Mouse (Mus musculus): ENCODE measurements around the gene Ube2g2. TPM values are rescaled to one million over a fixed set of nuclear protein-coding genes. Genes with fewer than 3 reads are reported as not detected.

The Ube2g2 gene
- total and polyA plus RNA-seq, 3 experiments = 28.7 to 59.4 (median 40.8) TPM

- no peak overlapping the region for H3K27ac ChIP-seq (ENCODE audit: insufficient read depth, low read depth)
- peaks cover 3% of the 10 kb centered on the region for H3K9me3 ChIP-seq (replicated peaks; ENCODE audit: low read length)
- DNase-seq (ENCODE audit: extremely low read depth) = no peak
- H3K4me2 ChIP-seq (ENCODE audit: insufficient read depth, low read depth, poor library complexity, severe bottlenecking) = no peak overlapping the region
- no peak overlapping the region for H3K4me3 ChIP-seq (replicated peaks in 1 of 3; ENCODE audit: low read depth in 2 of 3, low read length in 2 of 3, poor library complexity in 1 of 3)
- H3K36me3 ChIP-seq (replicated peaks in 1 of 2; ENCODE audit: control insufficient read depth in 1 of 2, insufficient read depth in 1 of 2, low read length in 1 of 2) = no peaks in the 10 kb centered on the region
- peaks cover 13% of the 10 kb centered on the region for H3K27me3 ChIP-seq (replicated peaks)
- H3K4me1 ChIP-seq (ENCODE audit: control insufficient read depth in 1 of 2, insufficient read depth in 2 of 2) = peaks cover 33 to 83% of the 10 kb centered on the region in 2 experiments
- dilution Hi-C loops (cut with MboI; ENCODE audit: extremely low pct_ligation_motif_present, extremely low pct_unique_long_range_greater_than_20kb, low sequenced_read_pairs) = no loop called here
- no peaks in the 10 kb centered on the region for H3K79me2 ChIP-seq (replicated peaks; ENCODE audit: control insufficient read depth, extremely low read depth, insufficient read depth, poor library complexity, severe bottlenecking)
- H3K9ac ChIP-seq (ENCODE audit: insufficient read depth, low read depth) = no peak overlapping the region
- TF ChIP-seq TCF12 (IDR thresholded peaks at IDR 0.05; ENCODE audit: low read depth, low read length) (no peak), ZMIZ1 (IDR thresholded peaks at IDR 0.05; ENCODE audit: low read depth, low read length) (no peak), E2F4 (IDR thresholded peaks at IDR 0.05; ENCODE audit: insufficient replicate concordance, low read depth, low read length) (no peak), POLR2A (IDR thresholded peaks at IDR 0.05; ENCODE audit: low read depth, low read length) (no peak), EP300 (IDR thresholded peaks at IDR 0.05; ENCODE audit: low read length) (no peak), CHD2 (IDR thresholded peaks at IDR 0.05; ENCODE audit: low read length) (no peak), USF1 (IDR thresholded peaks at IDR 0.05; ENCODE audit: low read depth, low read length) (no peak), MAFK (IDR thresholded peaks at IDR 0.05; ENCODE audit: insufficient replicate concordance, low read length) (no peak), TBP (conservative IDR thresholded peaks at IDR 0.05; ENCODE audit: low read depth, low read length) (no peak), ETS1 (conservative IDR thresholded peaks at IDR 0.05; ENCODE audit: low read depth, low read length) (no peak), NELFE (IDR thresholded peaks at IDR 0.05; ENCODE audit: low read depth, low read length) (no peak), IRF4 (IDR thresholded peaks at IDR 0.05; ENCODE audit: low read depth, low read length) (no peak), MXI1 (IDR thresholded peaks at IDR 0.05; ENCODE audit: low read depth, low read length) (no peak)
- in situ Hi-C loops (cut with MboI; ENCODE audit: low pct_ligation_motif_present, low pct_unique_long_range_greater_than_20kb, low sequenced_read_pairs) = no loop called here
Measured at GRCm38 (mm10) chr10:77671519-77671918, 49.4 kb downstream of the Ube2g2 start.

- in situ Hi-C loops (cut with MboI; ENCODE audit: low pct_ligation_motif_present, low pct_unique_long_range_greater_than_20kb, low sequenced_read_pairs) (no loop called here), dilution Hi-C loops (cut with MboI; ENCODE audit: extremely low pct_ligation_motif_present, extremely low pct_unique_long_range_greater_than_20kb, low sequenced_read_pairs) (no loop called here)
- peak overlapping the region in 1 of 3 experiments; percentile 12 for H3K4me3 ChIP-seq (replicated peaks in 1 of 3; ENCODE audit: low read depth in 2 of 3, low read length in 2 of 3, poor library complexity in 1 of 3)
- peak; percentile 85 for DNase-seq (ENCODE audit: extremely low read depth)
- H3K4me1 ChIP-seq (ENCODE audit: control insufficient read depth in 1 of 2, insufficient read depth in 2 of 2) = peaks cover 35 to 80% of the 10 kb centered on the region in 2 experiments
- H3K36me3 ChIP-seq (replicated peaks in 1 of 2; ENCODE audit: control insufficient read depth in 1 of 2, insufficient read depth in 1 of 2, low read length in 1 of 2) = no peaks in the 10 kb centered on the region
- H3K79me2 ChIP-seq (replicated peaks; ENCODE audit: control insufficient read depth, extremely low read depth, insufficient read depth, poor library complexity, severe bottlenecking) = no peaks in the 10 kb centered on the region
- peak overlapping the region; percentile 20; the same call in 1 of the 2 replicates for H3K27ac ChIP-seq (ENCODE audit: insufficient read depth, low read depth)
- peak overlapping the region; percentile 54 for H3K4me2 ChIP-seq (ENCODE audit: insufficient read depth, low read depth, poor library complexity, severe bottlenecking)
- H3K27me3 ChIP-seq (replicated peaks) = peaks cover 32% of the 10 kb centered on the region
- H3K9ac ChIP-seq (ENCODE audit: insufficient read depth, low read depth) = no peak overlapping the region
- H3K9me3 ChIP-seq (replicated peaks; ENCODE audit: low read length) = peaks cover 3% of the 10 kb centered on the region
- TF ChIP-seq POLR2A (IDR thresholded peaks at IDR 0.05; ENCODE audit: low read depth, low read length) (no peak), USF1 (IDR thresholded peaks at IDR 0.05; ENCODE audit: low read depth, low read length) (no peak), KAT2A (IDR thresholded peaks at IDR 0.05; ENCODE audit: insufficient replicate concordance, low read length) (no peak), UBTF (IDR thresholded peaks at IDR 0.05; ENCODE audit: low read depth, low read length) (no peak), TCF12 (IDR thresholded peaks at IDR 0.05; ENCODE audit: low read depth, low read length) (peak; percentile 83), POLR2AphosphoS2 (IDR thresholded peaks at IDR 0.05; ENCODE audit: low read depth, low read length) (no peak), MAX (IDR thresholded peaks at IDR 0.05; ENCODE audit: low read length) (peak; percentile 51; the same call in 1 of the 2 replicates), HCFC1 (IDR thresholded peaks at IDR 0.05; ENCODE audit: low read depth, low read length) (no peak), GABPA (IDR thresholded peaks at IDR 0.05; ENCODE audit: insufficient replicate concordance, low read depth, low read length) (no peak), PAX5 (IDR thresholded peaks at IDR 0.05; ENCODE audit: low read length) (no peak), CHD1 (IDR thresholded peaks at IDR 0.05; ENCODE audit: low read depth, low read length) (no peak), RCOR1 (conservative IDR thresholded peaks at IDR 0.05; ENCODE audit: low read depth, low read length) (no peak), E2F4 (IDR thresholded peaks at IDR 0.05; ENCODE audit: insufficient replicate concordance, low read depth, low read length) (no peak), SMC3 (IDR thresholded peaks at IDR 0.05; ENCODE audit: low read depth, low read length) (no peak), ZC3H11A (IDR thresholded peaks at IDR 0.05; ENCODE audit: low read depth, low read length) (no peak), JUN (IDR thresholded peaks at IDR 0.05; ENCODE audit: insufficient read depth, low read depth, low read length) (peak; percentile 56), MYC (IDR thresholded peaks at IDR 0.05; ENCODE audit: low read depth, low read length) (peak; percentile 39; the same call in 1 of the 2 replicates), BHLHE40 (IDR thresholded peaks at IDR 0.05; ENCODE audit: low read depth, low read length) (peak; percentile 67), NELFE (IDR thresholded peaks at IDR 0.05; ENCODE audit: low read depth, low read length) (no peak), RAD21 (IDR thresholded peaks at IDR 0.05; ENCODE audit: low read depth, low read length) (no peak), MEF2A (IDR thresholded peaks at IDR 0.05; ENCODE audit: borderline replicate concordance, low read depth, low read length) (no peak), ZMIZ1 (IDR thresholded peaks at IDR 0.05; ENCODE audit: low read depth, low read length) (no peak), MAFK (IDR thresholded peaks at IDR 0.05; ENCODE audit: insufficient replicate concordance, low read length) (no peak), JUND (conservative IDR thresholded peaks at IDR 0.05; ENCODE audit: low read depth, low read length) (peak; percentile 74), IRF4 (IDR thresholded peaks at IDR 0.05; ENCODE audit: low read depth, low read length) (peak; percentile 85), EP300 (IDR thresholded peaks at IDR 0.05; ENCODE audit: low read length) (0 out of 2 replicates have a peak, but pooled peaks have one; percentile 47), TBP (conservative IDR thresholded peaks at IDR 0.05; ENCODE audit: low read depth, low read length) (no peak), ELF1 (IDR thresholded peaks at IDR 0.05; ENCODE audit: low read depth, low read length) (no peak)
Measured at GRCm38 (mm10) chr10:77673765-77674164, 51.7 kb downstream of the Ube2g2 start.

Data from CH12.LX (cell line).